Mouse (Mus musculus) urinary bladder, postnatal 14 days (tissue): ENCODE data around the gene Sesn1.
"Not testable (repeated sequence)": the region's sequence is repeated elsewhere in the genome, so short reads cannot be mapped to it uniquely, and the experiment has no call there.

Source experiments
- DNase-seq: peaks from one replicate; pipeline ENCODE4 v3.0.0; 2021; ENCODE audit warnings: low spot score

Gene Sesn1

DNA sequence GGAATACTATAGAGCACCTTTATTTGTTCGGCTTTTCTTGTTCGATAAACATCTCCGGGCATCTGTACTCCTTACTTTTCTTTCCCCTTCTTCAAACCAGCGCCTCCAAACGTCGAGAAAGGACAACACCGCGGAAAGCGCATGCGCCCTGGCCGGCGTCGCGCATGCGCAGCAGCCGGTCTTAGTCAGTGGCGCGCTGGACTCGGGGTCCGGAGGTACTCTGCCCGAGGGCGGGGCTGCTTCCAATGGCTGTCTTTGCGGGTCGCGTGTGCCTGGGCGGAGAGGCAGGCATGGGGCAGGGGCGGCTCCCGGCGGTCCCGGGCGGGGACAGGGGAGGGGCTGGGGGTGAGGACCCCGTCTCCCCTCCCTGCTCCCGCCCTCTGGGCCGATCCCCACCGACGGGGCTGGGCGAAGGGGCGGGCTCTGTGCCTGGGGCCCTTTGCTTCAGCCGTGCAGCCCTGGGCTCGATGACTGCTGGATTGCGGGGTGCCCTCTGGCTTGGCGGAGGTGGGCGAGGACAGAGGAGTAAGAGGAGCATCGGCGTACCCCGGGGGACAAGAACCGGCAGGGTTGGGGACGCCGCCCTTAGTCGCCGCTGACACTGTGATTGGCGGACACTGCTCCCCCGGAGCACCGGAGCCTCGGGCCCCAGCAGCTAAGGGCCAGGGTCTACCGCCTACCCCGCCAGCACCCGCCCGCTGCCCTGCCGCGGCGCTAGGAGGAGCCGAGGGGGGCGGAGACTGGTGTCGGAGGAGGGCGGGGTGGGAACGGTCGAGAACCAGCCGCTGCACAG is at the start of gene Sesn1, which contains the start of gene Cep57l1:
TSS of gene Sesn1 (plus strand) at position 165 of the 793 bp plus-strand sequence.
TSS of gene Cep57l1 (minus strand) at position 101 of the 793 bp plus-strand sequence.
- DNase-seq, result peak; percentile 93

DNA sequence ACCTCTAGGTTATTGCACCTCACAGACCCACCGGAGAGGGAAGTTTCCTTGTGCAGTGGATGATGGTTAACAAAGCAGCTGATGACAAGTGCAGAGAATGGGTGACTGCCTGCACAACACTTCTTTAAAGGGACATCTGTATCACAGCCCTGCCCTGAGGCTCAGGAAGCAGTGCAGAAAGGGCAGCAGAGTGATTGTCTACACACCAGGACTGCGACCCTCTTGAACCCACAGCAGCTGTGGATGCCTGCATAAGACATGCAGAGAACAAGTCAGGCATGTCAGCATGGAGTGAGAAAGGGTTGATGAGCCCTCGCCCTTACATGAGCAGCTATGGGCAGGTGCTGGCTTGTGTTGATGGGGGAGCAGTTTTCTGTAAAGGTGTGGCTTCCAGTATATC is 48.9 kb upstream of the Sesn1 start:
- DNase-seq, result no peak

DNA sequence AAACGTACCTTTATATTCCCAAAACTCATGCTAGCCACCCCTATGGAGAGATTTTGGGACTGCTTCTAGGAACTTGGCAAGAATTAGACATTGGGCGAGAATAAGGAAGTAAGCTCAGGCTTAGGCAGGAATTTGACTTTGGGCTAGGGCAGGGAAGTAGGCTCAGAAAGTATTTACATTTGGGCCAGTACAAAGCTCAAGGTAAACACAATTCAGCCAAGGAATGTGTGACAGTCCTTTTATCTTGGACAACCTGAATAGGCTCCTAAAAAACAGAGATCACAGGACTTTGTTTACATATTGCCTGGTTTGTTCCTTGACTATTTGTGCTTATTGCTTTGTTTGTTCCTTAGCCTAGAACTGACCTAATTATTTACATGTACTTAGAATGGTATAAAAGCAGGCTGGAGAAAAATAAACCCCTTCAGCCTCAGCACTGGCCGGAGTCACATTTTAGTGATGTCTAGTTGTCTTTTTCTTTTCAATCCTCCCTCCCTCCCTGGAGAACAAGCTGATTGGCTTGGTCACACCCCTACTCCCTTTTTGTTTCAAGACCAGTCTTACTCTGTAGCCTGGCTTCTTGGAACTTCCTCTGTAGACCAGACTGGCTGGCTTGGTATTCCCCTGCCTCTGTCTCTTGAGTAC is 45.9 kb upstream of the Sesn1 start:
- DNase-seq, result no peak

DNA sequence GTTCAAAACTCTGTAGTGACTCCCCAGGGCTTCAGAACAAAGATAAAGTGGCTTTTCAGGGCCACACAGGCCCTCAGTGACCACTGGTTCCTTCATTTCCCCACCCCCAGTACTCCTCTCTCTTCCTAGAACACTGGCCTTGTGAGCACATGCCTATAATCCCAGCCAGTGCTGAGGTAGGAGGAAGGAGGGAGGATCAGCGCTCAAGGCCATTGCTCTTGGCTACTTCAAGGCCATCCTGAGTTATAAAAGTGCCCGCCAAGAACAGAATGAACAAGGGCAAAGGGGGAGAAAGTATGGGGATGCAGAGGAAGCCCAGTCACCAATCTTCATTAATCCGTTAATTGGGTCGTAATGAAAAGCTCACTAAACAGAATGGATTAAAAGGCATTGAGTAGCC is 44.1 kb upstream of the Sesn1 start:
- DNase-seq, result no peak

DNA sequence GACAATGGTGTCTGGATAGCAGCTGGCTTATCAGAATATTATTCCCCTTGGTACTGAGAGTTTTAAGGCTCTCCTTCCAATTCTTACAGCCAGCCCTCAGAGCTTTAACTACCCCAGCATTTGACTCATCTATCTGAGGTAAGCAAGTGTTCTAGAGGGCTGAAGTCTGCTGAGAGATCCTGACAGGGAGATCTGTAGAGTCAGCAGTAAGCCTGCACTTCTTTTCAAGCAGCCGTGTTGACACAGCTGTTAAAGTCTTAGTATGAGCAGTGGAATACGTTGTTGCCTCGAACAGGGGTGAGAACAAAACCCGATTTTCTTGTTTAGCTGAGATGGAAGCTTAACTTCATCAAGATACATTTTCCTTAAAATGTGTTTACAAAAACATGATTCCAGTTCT is 43.5 kb upstream of the Sesn1 start:
- no peak for DNase-seq

DNA sequence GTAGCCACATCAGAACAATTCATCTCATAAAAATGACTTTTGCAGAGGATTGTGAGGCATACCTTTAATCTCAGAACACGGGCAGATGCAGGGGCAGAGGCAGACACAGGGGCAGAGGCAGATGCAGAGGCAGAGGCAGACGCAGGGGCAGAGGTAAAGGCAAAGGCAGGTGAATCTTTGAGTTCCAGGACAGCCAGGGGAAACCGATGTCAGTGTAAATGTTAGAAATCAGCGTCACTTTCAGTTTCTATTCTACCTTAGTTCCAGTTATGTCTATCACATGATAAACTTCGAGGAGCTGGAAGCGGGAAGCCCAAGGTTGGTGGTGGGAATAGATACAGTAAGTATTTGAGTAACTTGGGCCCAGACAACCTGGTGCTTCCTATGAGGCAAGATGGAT is 42.5 kb upstream of the Sesn1 start:
- DNase-seq, result no peak

DNA sequence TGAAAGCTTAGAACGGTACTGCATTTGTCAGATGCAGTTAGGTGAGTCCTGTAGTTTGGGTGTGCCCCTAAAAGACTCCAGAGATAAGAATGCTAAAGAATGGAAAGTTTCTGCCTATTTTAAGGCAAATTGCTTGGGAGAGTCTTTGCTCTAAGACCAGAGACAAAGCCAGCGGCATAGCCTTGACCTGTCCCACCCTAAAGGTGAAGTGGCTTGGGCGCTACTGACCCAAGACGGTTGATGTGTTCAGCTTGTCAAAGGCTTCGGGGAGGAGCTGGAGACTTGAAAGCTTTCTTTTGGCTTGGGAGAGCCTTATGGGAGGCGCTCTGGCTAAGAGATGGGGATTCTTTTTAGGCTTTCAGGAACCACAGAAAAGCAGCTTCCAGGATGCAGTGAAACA is 17.4 kb upstream of the Sesn1 start:
- no peak for DNase-seq

DNA sequence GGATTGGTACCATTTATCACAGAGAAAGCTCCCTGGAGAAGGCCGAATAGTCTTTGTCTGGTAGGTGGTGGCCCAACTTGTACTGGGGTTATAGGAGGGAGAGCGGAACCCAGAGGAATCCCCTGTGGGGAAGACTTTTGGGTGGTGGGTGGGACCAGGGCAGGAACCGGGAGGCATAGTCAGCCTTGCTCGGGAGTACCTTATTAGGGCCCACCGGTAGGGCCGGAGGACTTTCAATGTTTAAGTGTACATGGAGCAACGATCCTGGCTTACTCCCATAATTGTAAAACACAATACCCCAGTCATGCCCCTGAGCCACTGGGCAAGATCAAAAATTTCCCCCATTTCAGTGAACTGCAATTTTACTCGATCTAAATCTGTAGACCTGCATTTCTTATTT is 12.5 kb upstream of the Sesn1 start:
- DNase-seq, result no peak

DNA sequence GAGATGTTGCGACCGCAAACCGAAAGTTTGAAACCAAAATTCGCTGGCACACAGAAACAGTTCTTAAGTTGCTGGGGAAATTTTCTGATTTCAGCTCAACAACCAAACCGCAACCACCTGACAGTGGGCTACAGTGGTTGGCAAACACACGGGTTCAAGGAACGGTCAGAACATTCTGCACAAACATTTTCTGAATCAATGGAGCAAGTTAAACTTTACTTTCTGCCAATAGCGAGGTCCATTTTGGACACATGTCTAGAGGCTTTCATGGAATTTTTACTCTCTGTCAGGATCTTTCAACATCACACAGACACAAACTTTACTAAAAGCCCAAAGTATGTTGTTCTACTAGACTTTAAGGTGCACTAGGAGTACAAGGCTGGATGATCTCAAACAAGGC is 6.3 kb upstream of the Sesn1 start:
- DNase-seq, result no peak

DNA sequence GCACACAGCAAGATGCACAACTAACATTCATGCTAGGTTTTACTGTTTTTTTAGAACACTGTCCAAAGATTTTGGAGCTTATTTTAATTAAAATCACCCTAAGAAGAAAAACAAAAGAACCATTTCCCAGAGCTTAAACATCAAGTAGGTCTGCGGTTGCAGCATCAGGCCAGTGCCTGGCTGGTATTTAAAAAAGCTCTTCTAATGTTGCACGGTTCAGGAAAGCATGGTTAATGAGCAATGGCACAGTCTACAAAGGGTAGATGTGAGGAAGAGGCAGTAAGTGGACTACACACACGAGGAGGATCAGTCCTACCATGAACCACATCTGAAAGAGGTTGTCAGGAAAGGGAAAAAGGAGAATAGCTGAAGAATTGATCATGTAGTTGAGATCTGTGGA is 5.0 kb upstream of the Sesn1 start:
- DNase-seq, result no peak

DNA sequence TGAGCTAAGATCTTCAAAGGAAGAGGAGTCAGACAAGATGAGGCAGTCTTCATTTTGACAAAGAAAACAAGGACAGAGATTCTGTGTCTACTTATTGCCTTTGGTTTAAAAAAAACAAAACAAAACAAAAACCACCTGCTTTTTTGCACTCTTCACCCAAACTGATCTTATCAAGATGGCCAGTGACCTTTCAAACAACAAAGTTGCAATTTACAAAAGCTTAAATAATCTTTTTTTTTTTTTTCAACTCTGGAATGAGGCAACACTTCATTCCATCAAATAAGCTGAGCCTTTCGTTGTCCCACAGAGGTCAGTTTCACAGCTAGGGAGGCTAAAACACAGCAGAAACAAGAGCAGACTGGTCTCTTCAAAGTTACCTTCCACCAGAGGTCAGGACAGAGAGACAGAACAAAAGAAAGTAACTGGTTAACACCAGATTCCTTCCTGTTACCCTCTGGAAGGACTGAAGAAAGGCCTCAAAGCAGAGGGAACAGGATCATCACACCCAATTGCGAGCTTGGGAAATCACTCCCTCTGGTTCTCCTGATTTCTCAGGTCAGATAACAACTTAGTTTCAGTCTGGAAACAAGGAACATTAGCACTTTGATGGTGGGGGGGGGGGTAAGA is 3.9 kb upstream of the Sesn1 start:
- no peak for DNase-seq

DNA sequence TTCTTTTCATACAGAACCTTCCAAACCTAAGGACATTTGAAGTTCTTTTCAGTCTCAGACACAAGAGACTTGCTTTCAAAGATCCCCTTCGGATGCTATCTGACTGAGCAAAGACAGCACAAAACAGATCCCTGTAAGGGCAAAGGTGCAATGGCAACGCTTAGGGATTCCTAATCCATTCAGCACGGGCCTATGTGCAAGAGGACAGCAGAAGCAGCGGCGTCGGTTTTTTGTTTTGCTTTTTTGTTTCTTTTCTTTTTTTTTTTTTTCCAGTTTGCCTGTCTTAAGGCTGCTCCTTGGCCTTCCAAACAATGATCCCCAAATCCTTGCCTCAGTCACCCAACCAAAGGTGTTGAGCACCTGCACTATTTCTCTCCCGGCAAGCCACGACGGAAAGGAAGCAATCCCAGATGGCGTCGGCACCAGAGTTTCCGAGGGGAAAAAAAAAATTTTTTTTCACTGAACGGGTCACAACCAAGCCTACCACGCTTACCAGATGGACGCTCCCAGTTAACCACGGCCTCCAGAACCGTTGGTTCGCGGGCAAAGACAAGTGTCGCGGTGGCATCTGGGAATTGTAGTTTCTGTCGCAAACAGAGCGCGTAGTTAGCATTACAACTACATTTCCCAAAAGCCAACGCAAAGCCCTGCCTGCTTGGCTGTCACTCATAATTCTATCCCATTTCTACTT is 510 bp upstream of the Sesn1 start:
- DNase-seq, result peak; percentile 85

DNA sequence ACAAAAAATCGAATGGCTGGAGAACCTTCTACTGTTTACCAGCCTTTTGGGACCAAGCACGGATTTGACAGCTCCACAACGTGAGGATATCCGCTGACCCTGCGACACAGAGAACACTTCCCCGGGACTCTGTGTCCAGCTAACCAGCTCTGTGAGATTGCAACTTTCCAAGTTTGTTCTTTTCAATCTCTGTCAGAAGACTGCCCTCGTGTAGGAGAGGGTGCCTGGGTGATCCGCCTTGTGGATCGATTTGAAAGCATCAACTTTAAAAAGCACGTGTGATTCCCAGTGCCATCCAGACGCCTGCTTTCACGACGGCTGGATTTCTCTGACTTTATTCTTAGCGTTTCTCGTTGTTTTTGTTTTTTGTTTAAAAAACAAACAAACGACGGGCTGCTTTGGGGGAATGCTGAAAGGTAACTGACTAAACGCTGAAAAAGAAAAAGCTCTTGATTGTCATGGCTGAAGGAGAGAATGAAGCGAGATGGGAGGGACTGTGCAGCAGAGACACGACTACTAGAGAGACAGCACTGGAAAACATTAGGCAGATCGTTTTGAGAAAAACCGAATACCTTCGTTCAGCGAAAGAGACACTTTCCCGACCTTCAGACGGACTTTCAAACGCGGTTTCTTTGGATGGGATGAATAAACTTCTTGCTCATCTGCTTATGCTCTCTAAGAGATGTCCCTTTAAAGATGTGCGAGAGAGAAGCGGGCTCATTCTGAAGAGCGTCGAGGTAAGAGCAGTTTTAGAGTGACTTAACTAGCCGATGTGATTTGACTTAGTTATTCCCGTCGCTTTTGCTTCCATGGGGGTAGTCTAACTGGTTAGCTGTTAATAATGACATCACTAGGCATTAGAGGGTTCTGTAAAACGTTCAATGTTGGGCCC is 1.1 kb downstream of the Sesn1 start:
- no peak for DNase-seq

DNA sequence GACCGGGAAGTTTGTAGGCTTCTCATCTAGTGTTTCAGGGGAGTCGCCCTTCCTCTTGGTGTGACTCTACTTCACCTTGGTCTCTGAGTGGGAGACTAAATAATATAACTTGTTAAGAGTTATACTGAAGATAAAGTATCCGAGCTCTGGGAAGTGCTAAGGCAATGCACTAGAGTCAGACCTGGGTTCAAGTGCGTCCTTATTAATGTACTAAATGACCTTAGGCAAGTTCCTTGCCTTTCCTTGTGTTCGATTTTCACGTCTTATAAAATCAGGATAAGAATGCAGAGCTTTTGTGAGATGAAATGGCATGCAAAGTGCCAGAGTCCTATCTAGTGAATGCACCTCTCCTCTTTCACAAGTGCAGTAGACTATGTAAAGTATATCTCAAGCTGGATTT is 2.8 kb downstream of the Sesn1 start:
- DNase-seq, result no peak

DNA sequence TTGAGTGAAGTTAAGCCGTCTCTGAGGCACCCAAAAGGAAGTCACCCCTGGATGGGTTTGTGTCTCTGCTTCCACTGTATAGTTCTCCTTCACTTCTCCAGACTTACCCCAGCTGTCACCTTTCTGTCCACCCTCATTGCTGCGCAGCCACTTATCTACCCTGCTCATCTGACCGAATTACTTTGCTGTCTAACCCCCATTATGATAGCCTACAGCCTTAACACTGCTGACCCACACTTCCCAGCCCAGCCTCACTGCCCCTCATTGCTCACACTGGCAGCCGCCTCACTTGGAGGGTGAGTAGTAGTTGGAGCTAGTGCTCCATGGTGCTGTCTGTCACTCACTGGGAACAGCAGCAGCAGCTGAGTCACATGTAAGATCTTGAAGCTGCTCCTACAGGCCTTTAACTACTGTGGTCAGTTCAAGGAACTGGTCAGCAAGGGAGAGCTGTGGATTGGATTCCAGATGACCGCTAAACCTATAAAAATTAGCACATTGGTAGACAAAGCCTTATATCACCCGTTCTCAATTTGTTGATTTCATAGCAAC is 4.6 kb downstream of the Sesn1 start:
- no peak for DNase-seq

DNA sequence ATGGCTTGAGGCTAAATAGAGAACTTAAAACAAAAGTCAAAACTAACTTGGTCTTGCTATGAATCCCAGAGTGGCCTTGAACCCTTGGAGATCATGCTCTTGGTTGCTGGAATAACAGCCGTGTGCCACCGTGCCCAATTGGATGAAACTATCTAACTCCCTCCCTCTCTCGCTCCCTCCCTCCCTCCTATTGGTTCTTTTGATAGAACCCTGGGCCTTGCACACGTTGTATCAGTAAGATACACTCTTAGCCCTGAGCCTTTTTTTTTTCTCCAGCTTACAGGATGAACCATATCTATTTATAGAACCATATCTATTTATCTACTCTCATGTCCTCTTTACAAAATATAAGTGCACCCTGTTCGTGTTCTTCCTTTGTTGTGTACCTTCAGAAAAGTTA is 6.8 kb downstream of the Sesn1 start:
- no peak for DNase-seq

DNA sequence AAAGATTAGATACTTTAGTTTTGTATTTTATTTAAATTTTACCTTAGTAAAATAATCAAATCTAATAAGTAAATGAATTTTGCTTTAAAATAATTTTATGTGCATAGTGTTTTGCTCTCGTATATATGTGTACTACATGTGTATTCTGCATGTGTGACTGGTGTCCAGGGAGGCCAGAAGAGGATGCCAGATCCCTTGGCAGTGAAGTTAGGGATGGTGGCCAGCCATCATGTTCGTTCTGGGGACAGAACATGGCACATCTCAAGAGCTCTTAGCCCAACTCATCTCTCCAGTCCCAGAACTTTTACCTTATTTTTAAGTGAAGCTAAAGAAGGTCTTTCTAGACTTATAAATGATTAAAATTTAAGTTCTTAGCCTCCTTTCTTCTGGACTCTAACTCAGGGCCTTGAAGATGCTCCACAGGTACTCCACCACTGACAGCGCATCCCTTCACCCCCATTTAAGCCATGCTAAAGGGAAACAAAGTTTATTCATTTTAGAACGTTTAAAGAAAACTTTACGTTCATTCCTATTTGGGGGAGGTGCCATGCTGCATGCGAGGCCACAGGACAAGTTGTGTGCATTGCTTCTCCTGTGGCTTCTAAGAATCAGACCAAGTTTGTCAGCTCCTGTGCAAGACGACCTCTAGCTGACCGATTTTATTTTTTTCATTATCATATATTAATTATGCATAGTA is 8.4 kb downstream of the Sesn1 start:
- DNase-seq, result no peak

DNA sequence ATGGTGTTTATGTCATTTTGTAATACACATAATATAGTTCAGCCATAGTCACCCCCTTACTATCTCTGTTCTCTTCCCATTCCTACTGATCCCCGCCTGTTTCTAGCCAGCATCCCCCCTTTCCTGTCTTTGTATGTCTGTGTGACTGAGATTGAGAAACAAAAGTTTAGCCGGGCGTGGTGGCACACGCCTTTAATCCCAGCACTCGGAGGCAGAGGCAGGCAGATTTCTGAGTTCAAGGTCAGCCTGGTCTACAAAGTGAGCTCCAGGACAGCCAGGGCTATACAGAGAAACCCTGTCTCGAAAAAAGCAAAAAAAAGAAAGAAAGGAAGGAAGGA is 9.0 kb downstream of the Sesn1 start:
- DNase-seq, result not testable (repeated sequence)

DNA sequence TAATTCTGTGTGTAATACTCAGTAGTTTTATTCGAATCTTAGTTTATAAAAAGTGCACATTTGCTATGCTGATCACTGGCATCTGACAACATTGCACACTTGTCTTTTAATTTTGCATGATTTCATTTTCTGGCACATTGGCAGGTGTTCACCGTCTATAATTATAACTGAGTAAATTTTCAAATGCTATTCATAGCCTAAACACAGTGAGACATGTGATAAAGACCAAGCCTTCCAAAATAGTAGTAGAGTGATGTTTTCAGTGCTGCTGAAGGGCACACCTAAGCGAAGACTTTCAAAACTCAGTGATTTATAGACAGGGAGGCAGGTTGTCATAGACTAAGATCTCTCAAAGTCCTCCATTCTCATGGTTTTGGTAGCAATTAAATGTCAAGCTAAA is 9.6 kb downstream of the Sesn1 start:
- DNase-seq, result no peak

DNA sequence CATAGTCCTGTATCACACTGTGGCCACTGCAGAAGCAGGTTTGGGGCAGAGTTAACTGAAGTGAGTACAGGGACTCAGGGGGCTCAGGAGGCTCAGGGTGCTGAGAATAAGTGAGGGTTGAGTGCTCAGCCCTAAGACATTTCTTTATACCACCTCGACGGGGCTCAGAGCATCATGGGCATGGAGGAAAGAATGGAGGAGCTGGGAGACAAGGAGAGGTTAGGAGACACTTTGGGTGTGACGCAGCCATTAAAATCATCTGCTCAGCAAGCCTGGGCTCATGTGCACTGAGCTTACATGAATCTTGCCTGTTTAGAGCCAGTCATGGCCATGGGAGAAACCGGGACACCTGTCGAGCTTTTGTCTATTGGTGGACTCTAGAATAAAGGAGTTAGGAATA is 10.7 kb downstream of the Sesn1 start:
- DNase-seq, result no peak

DNA sequence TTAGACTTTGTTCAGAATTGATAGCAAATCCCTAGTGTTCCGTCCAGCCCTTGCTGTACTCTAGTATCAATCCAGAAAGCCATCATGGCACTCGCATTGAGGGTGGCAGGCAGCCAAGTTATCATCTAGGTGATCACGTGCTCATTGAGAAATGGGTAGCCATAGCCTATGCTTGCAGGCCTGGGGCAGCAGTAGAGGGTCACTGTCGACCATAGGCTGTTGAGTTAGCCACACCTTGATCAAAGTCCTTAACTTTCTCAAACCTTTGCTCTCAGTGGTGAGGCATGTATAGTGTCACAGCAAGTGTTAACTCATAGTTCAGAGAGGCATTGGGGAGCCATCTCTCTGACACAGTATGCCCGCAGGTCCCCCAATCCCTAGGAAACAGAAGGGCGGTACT is 11.4 kb downstream of the Sesn1 start:
- no peak for DNase-seq
